Comparison of ENCODE assay signal across 24 mouse cellular contexts in the genomic region with DNA sequence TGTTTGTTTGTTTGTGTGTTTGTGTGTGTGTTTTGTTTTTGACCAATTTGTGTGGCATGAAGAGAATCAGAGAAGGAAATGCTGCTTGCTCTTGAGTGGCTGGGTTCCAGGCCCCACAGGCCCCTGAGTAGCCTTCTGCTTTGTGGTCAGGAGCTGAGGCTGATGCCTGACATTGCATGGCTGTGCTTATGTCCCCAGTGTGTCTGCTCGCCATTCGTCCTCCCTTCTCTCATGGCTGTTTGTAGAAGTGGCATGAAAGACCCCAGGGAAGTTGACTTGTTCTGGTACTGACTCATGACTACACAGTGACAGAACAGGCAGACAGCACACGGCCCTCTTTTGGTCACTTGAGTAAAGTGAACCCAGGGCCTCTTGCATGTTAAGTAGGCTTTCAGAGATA. TPM values are rescaled to one million over a fixed set of nuclear protein-coding genes. Genes with fewer than 3 reads are reported as not detected.
DNase-seq lines count a peak whose midpoint lies in the region; ATAC-seq and TF ChIP-seq lines count a peak whose summit lies in the region.
"Had no signal": no experiment of that assay in that cellular context is flagged by ENCODE, and none has a peak within 500 bp of the region (broad histone marks: within the 10 kb centered on the region; RNA-seq: fewer than 3 reads in every experiment).

No protein-coding gene starts in this region.

- no peak overlapping the region for H3K4me2 ChIP-seq in hindbrain, embryonic 13.5 days
- no peak overlapping the region for H3K4me2 ChIP-seq in hindbrain, embryonic 14.5 days (replicated peaks)
- H3K4me2 ChIP-seq: embryonic facial prominence, embryonic 12.5 days; forebrain, embryonic 13.5 days had no signal

- no peak overlapping the region for H3K9ac ChIP-seq in heart, adult 2 months (ENCODE audit: low read depth, low read length)
- H3K9ac ChIP-seq in hindbrain, embryonic 13.5 days, result no peak overlapping the region
- no peak overlapping the region for H3K9ac ChIP-seq in hindbrain, embryonic 14.5 days
- H3K9ac ChIP-seq: embryonic facial prominence, embryonic 12.5 days; forebrain, embryonic 13.5 days had no signal

- no peaks in the 10 kb centered on the region for H3K9me3 ChIP-seq in hindbrain, embryonic 13.5 days
- H3K9me3 ChIP-seq in hindbrain, embryonic 14.5 days (ENCODE audit: control insufficient read depth, low read length), result no peaks in the 10 kb centered on the region
- H3K9me3 ChIP-seq: embryonic facial prominence, embryonic 10.5 days; embryonic facial prominence, embryonic 12.5 days; forebrain, embryonic 13.5 days; G1E had no signal

- H3K36me3 ChIP-seq in heart, adult 2 months (ENCODE audit: control insufficient read depth, insufficient read depth, low read length), result no peaks in the 10 kb centered on the region
- peaks cover 89% of the 10 kb centered on the region for H3K36me3 ChIP-seq in hindbrain, embryonic 13.5 days
- H3K36me3 ChIP-seq in hindbrain, embryonic 14.5 days (replicated peaks; ENCODE audit: control insufficient read depth, insufficient read depth), result peaks cover 93% of the 10 kb centered on the region
- H3K36me3 ChIP-seq: G1E had no signal

- H3K4me3 ChIP-seq in heart, adult 2 months, result no peak overlapping the region
- H3K4me3 ChIP-seq in hindbrain, embryonic 13.5 days, result no peak overlapping the region
- no peak overlapping the region for H3K4me3 ChIP-seq in hindbrain, embryonic 14.5 days (replicated peaks; ENCODE audit: low read length)
- no peak overlapping the region for H3K4me3 ChIP-seq in layer of hippocampus, adult 2 months
- H3K4me3 ChIP-seq: embryonic facial prominence, embryonic 10.5 days; embryonic facial prominence, embryonic 12.5 days; forebrain, embryonic 13.5 days had no signal

- intact Hi-C loops in heart, adult 2 months (cut with DNase I), result no loop called here

- WGBS in heart, adult 2 months, result 63% methylated on average over 3 of the region's 3 CpGs
- WGBS in hindbrain, embryonic 13.5 days, result 67% methylated on average over 3 of the region's 3 CpGs
- WGBS in hindbrain, embryonic 14.5 days, result 79% methylated on average over 3 of the region's 3 CpGs

- H3K79me2 ChIP-seq in heart, adult 2 months (replicated peaks; ENCODE audit: control insufficient read depth, insufficient read depth, low read length), result no peaks in the 10 kb centered on the region

- TF ChIP-seq CTCF in heart, adult 2 months (IDR thresholded peaks at IDR 0.05), result no peak
- TF ChIP-seq CTCF in layer of hippocampus, adult 2 months (conservative IDR thresholded peaks at IDR 0.05), result no peak

- peak; percentile 80 for DNase-seq in heart, adult 11 months
- DNase-seq in heart, adult 2 months, result no peak
- no peak for DNase-seq in hindbrain, embryonic 14.5 days (ENCODE audit: low spot score)
- no peak for DNase-seq in layer of hippocampus, adult 2 months (ENCODE audit: low spot score in 2 of 2)
- no peak for DNase-seq in layer of hippocampus, postnatal 14 days (ENCODE audit: low spot score in 2 of 2)
- peak; percentile 4 for DNase-seq in thymus, postnatal 4 days
- no peak for DNase-seq in thymus, postnatal 36 days
- DNase-seq: adrenal gland, adult 8-10 months; adrenal gland, postnatal 14 days; adrenal gland, postnatal 36 days; B cell, adult 2 months; cerebellum, adult 11-12 months; cerebellum, adult 2 months; cerebellum, adult 9-10 months; cerebellum, postnatal 10 days had no signal

- no peaks in the 10 kb centered on the region for H3K4me1 ChIP-seq in heart, adult 2 months (ENCODE audit: control insufficient read depth, insufficient read depth, low read length)
- no peaks in the 10 kb centered on the region for H3K4me1 ChIP-seq in hindbrain, embryonic 13.5 days (replicated peaks)
- H3K4me1 ChIP-seq in hindbrain, embryonic 14.5 days (replicated peaks; ENCODE audit: control insufficient read depth, insufficient read depth, low read length), result no peaks in the 10 kb centered on the region
- H3K4me1 ChIP-seq: embryonic facial prominence, embryonic 10.5 days; embryonic facial prominence, embryonic 12.5 days; forebrain, embryonic 13.5 days had no signal

- H3K27me3 ChIP-seq in heart, adult 2 months (ENCODE audit: control insufficient read depth, insufficient read depth, low read length), result no peaks in the 10 kb centered on the region
- no peaks in the 10 kb centered on the region for H3K27me3 ChIP-seq in hindbrain, embryonic 13.5 days
- no peaks in the 10 kb centered on the region for H3K27me3 ChIP-seq in hindbrain, embryonic 14.5 days (ENCODE audit: control insufficient read depth, insufficient read depth, low read length)
- H3K27me3 ChIP-seq: CH12.LX; embryonic facial prominence, embryonic 12.5 days; forebrain, embryonic 13.5 days; Patski had no signal

- no peak for TF ChIP-seq POLR2A in heart, adult 2 months (IDR thresholded peaks at IDR 0.05; ENCODE audit: insufficient read depth, low read depth, low read length)

- no peak for ATAC-seq in hindbrain, embryonic 13.5 days (ENCODE audit: low FRiP score)
- no peak for ATAC-seq in hindbrain, embryonic 14.5 days (ENCODE audit: low FRiP score)
- ATAC-seq: activated CD4-positive, CD25-positive, alpha-beta regulatory T cell, adult 4 months; CD4-positive, CD25-positive, alpha-beta regulatory T cell, adult 4 months; forebrain, embryonic 13.5 days; Patski had no signal

- no peak for TF ChIP-seq EP300 in heart, adult 2 months (IDR thresholded peaks at IDR 0.05; ENCODE audit: insufficient read depth, low read depth, low read length)

- H3K27ac ChIP-seq in heart, adult 2 months, result no peak overlapping the region
- peak overlapping the region; percentile 18; the same call in 1 of the 2 replicates for H3K27ac ChIP-seq in hindbrain, embryonic 13.5 days
- no peak overlapping the region for H3K27ac ChIP-seq in hindbrain, embryonic 14.5 days
- H3K27ac ChIP-seq in layer of hippocampus, adult 2 months, result peak overlapping the region; percentile 65; the same call in 1 of the 2 replicates
- H3K27ac ChIP-seq: embryonic facial prominence, embryonic 10.5 days; embryonic facial prominence, embryonic 12.5 days; forebrain, embryonic 13.5 days had no signal

RNA-seq across cellular contexts. Expression of a gene that starts 50.1 kb away (rescaled TPM):
- under 1 TPM in 1 of 2 experiments, not detected in 1; 0.23 TPM for total RNA-seq in heart, adult 2 months (2021)
- 0.20 TPM in 2 replicates for polyA plus RNA-seq in heart, adult 2 months (2012; rRNA removed)
- polyA plus RNA-seq in hindbrain, embryonic 13.5 days (2015; fragmentation: Nextera tagmentation; extraction: Ambion mirVana), result 0.36 and 0.40 TPM in 2 replicates
- polyA plus RNA-seq in hindbrain, embryonic 14.5 days (2014; fragmentation: Nextera tagmentation; extraction: Ambion mirVana), result 0.72 TPM in 2 replicates
- total RNA-seq in layer of hippocampus, adult 2 months (2021), result not detected
- total RNA-seq in layer of hippocampus, postnatal 14 days (2021), result under 1 TPM in 1 of 2 experiments, not detected in 1; 0.38 TPM
- polyA plus RNA-seq: G1E had no signal

Comparison
In these comparisons a context has a peak if more than half of its experiments do, and no peak if none do; other contexts are left out.
1. DNase-seq: peak in heart, adult 11 months (single experiment) and thymus, postnatal 4 days (single experiment); none in heart, adult 2 months (0 of 2), hindbrain, embryonic 14.5 days (single experiment), layer of hippocampus, adult 2 months (0 of 2), layer of hippocampus, postnatal 14 days (0 of 2) and thymus, postnatal 36 days (0 of 2).
2. H3K27ac ChIP-seq: peak in hindbrain, embryonic 13.5 days (single experiment) and layer of hippocampus, adult 2 months (single experiment); none in heart, adult 2 months (single experiment) and hindbrain, embryonic 14.5 days (single experiment).